Mouse (Mus musculus) testis, adult 2 months (tissue): ENCODE measurements around the gene 1700020L24Rik.

Source experiments
- CTCF ChIP-seq: fragments of 200-500 bp; IDR thresholded peaks from 2 replicates; pipeline ENCODE4 v1.5.1; 2012; ENCODE audit warnings: low read depth, mild to moderate bottlenecking, inconsistent platforms, low read length, moderate library complexity; ENCODE audit not compliant: control insufficient read depth, insufficient read depth, insufficient replicate concordance
- POLR2A ChIP-seq: fragments of 200-500 bp; IDR thresholded peaks from 2 replicates; pipeline ENCODE4 v1.6.1; 2012; ENCODE audit warnings: low read depth, mild to moderate bottlenecking, inconsistent platforms, low read length, moderate library complexity; ENCODE audit not compliant: control insufficient read depth

DNA sequence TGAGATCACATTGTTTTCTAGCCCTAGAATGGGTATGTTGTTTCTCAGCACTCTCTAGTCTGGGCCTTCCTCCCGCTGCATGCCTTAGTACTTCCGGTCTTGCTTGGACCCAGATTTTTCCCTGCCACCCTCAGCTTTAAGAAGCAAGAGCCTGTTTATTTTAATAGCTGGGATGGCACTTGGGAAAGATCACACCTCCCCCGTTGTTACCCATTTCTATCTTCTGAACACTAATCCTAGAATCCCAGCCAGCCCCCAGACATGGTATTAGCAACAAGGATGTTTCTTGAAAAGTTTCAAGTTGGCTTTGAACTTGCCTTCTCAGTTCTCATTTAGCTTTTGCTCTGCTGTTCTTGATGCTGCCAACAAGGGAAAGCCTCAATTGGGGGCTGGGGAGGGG, 31.1 kb upstream of the 1700020L24Rik start:
- no peak for TF ChIP-seq CTCF
- no peak for TF ChIP-seq POLR2A
